Mouse (Mus musculus) forebrain, embryonic 13.5 days (tissue): ENCODE measurements around the gene Qprt. TPM values are rescaled to one million over a fixed set of nuclear protein-coding genes. Genes with fewer than 3 reads are reported as not detected.
A peak's percentile ranks its signal among the peaks of the same experiment; 100 is the strongest.

Experiments used
- ATAC-seq: fragments of 200-750 bp; cut with Nextera tagmentation; 2 replicates; pipeline ENCODE4 v1.8.0; 2017
- H3K27ac ChIP-seq: fragments of 300-500 bp; sonication (generic); 2 replicates; pipeline ENCODE4 v1.5.1; 2015; ENCODE audit warnings: inconsistent platforms, mild to moderate bottlenecking, moderate library complexity
- H3K27me3 ChIP-seq: fragments of 300-500 bp; sonication (generic); 2 replicates; pipeline ENCODE4 v1.6.1; 2015; ENCODE audit warnings: mild to moderate bottlenecking, inconsistent platforms
- H3K36me3 ChIP-seq: fragments of 300-500 bp; sonication (generic); 2 replicates; pipeline ENCODE4 v1.6.1; 2015; ENCODE audit warnings: mild to moderate bottlenecking, inconsistent platforms; ENCODE audit not compliant: poor library complexity, severe bottlenecking
- H3K4me1 ChIP-seq: fragments of 300-500 bp; sonication (generic); 2 replicates; pipeline ENCODE4 v1.6.1; 2015; ENCODE audit warnings: inconsistent platforms
- H3K4me2 ChIP-seq: fragments of 300-500 bp; sonication (generic); 2 replicates; pipeline ENCODE4 v1.6.1; 2015; ENCODE audit warnings: inconsistent platforms, mild to moderate bottlenecking, moderate library complexity
- H3K4me3 ChIP-seq: fragments of 300-500 bp; sonication (generic); 2 replicates; pipeline ENCODE4 v1.5.1; 2015; ENCODE audit warnings: mild to moderate bottlenecking, inconsistent platforms
- H3K9ac ChIP-seq: fragments of 300-500 bp; sonication (generic); 2 replicates; pipeline ENCODE4 v1.6.1; 2015; ENCODE audit warnings: mild to moderate bottlenecking, inconsistent platforms
- H3K9me3 ChIP-seq: fragments of 300-500 bp; sonication (generic); replicated peaks from 2 replicates; pipeline ENCODE4 v1.6.1; 2016; ENCODE audit warnings: inconsistent platforms
- WGBS: fragments of 180-500 bp; shearing (Covaris S2); methylation state at CpG from one replicate; pipeline ENCODE4 v1.1.7; 2015; 5-methylcytosine and 5-hydroxymethylcytosine counted together
- polyA plus RNA-seq: library from polyadenylated mRNA; unstranded; fragments of >200 nt; fragmentation: Nextera tagmentation; extraction: Ambion mirVana; gene quantifications from 2 replicates; pipeline ENCODE4 v1.2.1, GENCODE M21; 2015

Qprt gene
- polyA plus RNA-seq, 1 experiment from 2014 or later: 0.67 TPM

- Histone ChIP-seq H3K4me3 (no peak overlapping the region), H3K27me3 (peaks cover 33% of the 10 kb centered on the region), H3K36me3 (no peaks in the 10 kb centered on the region), H3K4me1 (peaks cover 7% of the 10 kb centered on the region), H3K27ac (no peak overlapping the region), H3K4me2 (peak overlapping the region; percentile 10), H3K9me3 (no peaks in the 10 kb centered on the region), H3K9ac (peak overlapping the region; percentile 3; the same call in 1 of the 2 replicates)
- no peak for ATAC-seq
- WGBS: 8% methylated on average over 21 of the region's 21 CpGs
Measured at GRCm38 (mm10) chr7:127121061-127121910, 740 bp downstream of the Qprt start.

DNA sequence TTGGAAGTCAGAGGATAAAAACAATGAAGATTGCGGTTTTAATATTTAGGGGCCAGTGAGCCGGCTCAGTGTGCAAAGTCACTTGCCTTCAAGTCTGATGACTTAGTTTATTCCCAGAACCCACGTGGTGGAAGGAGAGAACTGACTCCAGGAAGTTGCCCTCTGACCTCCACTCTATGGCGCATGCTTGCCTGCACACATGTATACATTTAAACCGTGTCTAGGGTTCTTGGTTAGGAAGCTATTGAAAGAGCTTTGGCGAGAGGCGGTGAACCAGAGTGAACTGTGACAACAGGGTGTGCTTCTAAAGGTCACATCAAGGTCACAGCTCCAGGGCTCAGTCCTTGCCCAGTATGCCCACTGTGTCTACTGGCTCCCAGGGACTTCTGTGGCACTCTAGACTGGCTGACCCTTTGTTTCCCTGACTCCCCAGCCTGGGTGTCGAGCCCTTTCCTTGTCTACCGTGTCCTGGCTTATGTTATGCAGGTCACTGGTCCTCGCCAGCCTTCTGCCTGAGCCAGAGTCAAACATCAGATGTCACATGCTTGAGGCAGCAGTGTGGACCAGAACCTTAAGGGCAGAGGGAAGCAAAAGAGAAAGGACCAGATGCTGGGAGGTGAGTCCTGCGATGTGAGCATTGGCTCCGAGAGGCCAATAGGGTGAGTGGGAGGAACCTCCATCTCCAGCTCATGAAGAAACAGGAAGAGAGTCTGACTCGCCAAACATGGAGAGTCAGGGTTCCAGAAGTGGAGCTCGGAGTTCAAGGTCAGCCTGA, 3.2 kb downstream of the Qprt start:
- Histone ChIP-seq H3K4me3 (no peak overlapping the region), H3K4me2 (no peak overlapping the region), H3K9ac (no peak overlapping the region), H3K4me1 (peaks cover 7% of the 10 kb centered on the region), H3K27me3 (peaks cover 33% of the 10 kb centered on the region), H3K36me3 (no peaks in the 10 kb centered on the region), H3K27ac (no peak overlapping the region), H3K9me3 (no peaks in the 10 kb centered on the region)
- no peak for ATAC-seq
- 63% methylated on average over 14 of the region's 14 CpGs for WGBS

GRCm38 (mm10) chr7:127117948-127118347, 4.1 kb downstream of the Qprt start:
- no peak overlapping the region for H3K9ac ChIP-seq
- 57% methylated on average over 5 of the region's 5 CpGs for WGBS
- no peak for ATAC-seq
- H3K4me2 ChIP-seq: no peak overlapping the region
- H3K27ac ChIP-seq: no peak overlapping the region
- H3K9me3 ChIP-seq: no peaks in the 10 kb centered on the region
- peaks cover 33% of the 10 kb centered on the region for H3K27me3 ChIP-seq
- no peaks in the 10 kb centered on the region for H3K36me3 ChIP-seq
- no peak overlapping the region for H3K4me3 ChIP-seq
- peaks cover 11% of the 10 kb centered on the region for H3K4me1 ChIP-seq

DNA sequence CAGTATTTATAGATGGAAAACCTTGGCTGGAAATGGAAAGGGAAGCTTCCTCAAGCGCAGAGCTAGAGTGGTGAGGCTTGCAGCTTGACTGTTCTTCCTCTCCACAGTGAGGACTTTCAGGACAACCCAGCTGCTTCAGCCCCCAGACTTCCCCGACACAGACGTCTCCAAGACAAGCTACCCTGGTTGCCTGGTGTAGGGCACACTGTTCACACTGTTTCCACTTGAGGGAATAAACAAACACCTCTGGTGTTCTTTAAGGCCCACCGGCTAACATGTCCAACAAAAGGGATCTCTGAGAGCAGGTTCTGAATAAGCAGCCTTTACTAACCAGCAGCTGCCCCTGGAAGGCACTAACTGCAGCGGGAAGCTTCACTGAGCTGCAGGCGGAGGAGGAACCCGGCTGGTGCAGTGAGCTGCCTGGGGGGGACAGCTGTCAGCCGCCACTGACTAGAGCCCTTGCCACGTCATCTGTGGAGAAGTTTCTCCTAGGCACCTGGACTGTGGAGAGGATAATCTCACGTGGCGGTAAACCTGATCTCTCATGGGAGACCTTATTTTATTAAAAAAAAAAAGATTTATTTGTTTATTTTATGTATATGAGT, 5.6 kb downstream of the Qprt start:
- Histone ChIP-seq H3K4me3 (no peak overlapping the region), H3K4me2 (no peak overlapping the region), H3K9me3 (no peaks in the 10 kb centered on the region), H3K27ac (no peak overlapping the region), H3K4me1 (peaks cover 10% of the 10 kb centered on the region), H3K36me3 (no peaks in the 10 kb centered on the region), H3K9ac (no peak overlapping the region; the same call in 1 of the 2 replicates), H3K27me3 (peaks cover 20% of the 10 kb centered on the region)
- no peak for ATAC-seq
- 59% methylated on average over 11 of the region's 11 CpGs for WGBS

GRCm38 (mm10) chr7:127114920-127115319, 7.1 kb downstream of the Qprt start:
- no peak overlapping the region for H3K4me2 ChIP-seq
- ATAC-seq: no peak
- no peak overlapping the region for H3K27ac ChIP-seq
- H3K9me3 ChIP-seq: no peaks in the 10 kb centered on the region
- no peaks in the 10 kb centered on the region for H3K36me3 ChIP-seq
- 88% methylated on average over 11 of the region's 11 CpGs for WGBS
- H3K9ac ChIP-seq: no peak overlapping the region
- no peak overlapping the region for H3K4me3 ChIP-seq
- H3K27me3 ChIP-seq: peaks cover 5% of the 10 kb centered on the region; the same call in 1 of the 2 replicates
- peaks cover 4% of the 10 kb centered on the region; the same call in 1 of the 2 replicates for H3K4me1 ChIP-seq

DNA sequence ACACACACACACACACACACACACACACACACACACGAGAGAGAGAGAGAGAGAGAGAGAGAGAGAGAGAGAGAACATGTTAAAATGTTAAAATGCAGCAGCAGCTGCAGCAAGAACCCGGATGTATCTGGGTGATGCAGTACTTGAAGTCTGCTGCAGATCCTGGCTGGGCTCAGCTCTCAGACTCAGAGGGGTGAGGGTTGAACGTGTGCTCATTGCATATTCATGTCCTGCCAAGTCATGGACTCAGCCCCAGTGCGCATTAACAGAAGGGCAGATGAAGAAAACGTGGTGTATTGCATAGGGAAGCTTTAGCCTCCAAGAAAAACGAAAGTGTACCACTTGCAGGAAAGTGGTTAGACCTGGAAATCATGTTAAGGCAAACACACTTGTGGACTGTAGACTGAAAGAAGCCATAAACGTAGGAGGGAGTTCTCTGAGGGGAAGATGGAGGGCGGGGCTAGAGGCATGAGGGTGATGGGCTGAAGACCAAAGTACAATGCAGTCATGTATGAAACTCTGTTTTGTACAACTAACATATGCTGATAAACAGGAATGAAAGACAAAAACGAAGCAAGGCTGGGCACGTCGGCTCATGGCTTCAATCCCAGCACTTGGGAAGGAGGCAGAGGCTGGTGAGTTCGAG, 8.3 kb downstream of the Qprt start:
- H3K27ac ChIP-seq: no peak overlapping the region
- peaks cover 4% of the 10 kb centered on the region; the same call in 1 of the 2 replicates for H3K4me1 ChIP-seq
- H3K4me2 ChIP-seq: no peak overlapping the region
- H3K4me3 ChIP-seq: no peak overlapping the region
- 56% methylated on average over 11 of the region's 12 CpGs for WGBS
- no peaks in the 10 kb centered on the region for H3K27me3 ChIP-seq
- no peaks in the 10 kb centered on the region for H3K36me3 ChIP-seq
- no peaks in the 10 kb centered on the region for H3K9me3 ChIP-seq
- H3K9ac ChIP-seq: no peak overlapping the region
- no peak for ATAC-seq

- no peak overlapping the region for H3K9ac ChIP-seq
- no peak overlapping the region for H3K27ac ChIP-seq
- no peak for ATAC-seq
- H3K4me2 ChIP-seq: no peak overlapping the region
- no peak overlapping the region for H3K4me3 ChIP-seq
- H3K4me1 ChIP-seq: peaks cover 4% of the 10 kb centered on the region; the same call in 1 of the 2 replicates
- H3K36me3 ChIP-seq: no peaks in the 10 kb centered on the region
- WGBS: 55% methylated on average over 9 of the region's 9 CpGs
- H3K27me3 ChIP-seq: no peaks in the 10 kb centered on the region
- no peaks in the 10 kb centered on the region for H3K9me3 ChIP-seq
Measured at GRCm38 (mm10) chr7:127112921-127113597, 9.0 kb downstream of the Qprt start.

GRCm38 (mm10) chr7:127112251-127112841, 9.7 kb downstream of the Qprt start:
- H3K4me1 ChIP-seq: peaks cover 4% of the 10 kb centered on the region; the same call in 1 of the 2 replicates
- H3K4me2 ChIP-seq: no peak overlapping the region
- 79% methylated on average over 12 of the region's 12 CpGs for WGBS
- no peak overlapping the region for H3K4me3 ChIP-seq
- no peaks in the 10 kb centered on the region for H3K36me3 ChIP-seq
- ATAC-seq: no peak
- no peak overlapping the region for H3K27ac ChIP-seq
- H3K9me3 ChIP-seq: no peaks in the 10 kb centered on the region
- no peak overlapping the region for H3K9ac ChIP-seq
- no peaks in the 10 kb centered on the region for H3K27me3 ChIP-seq

GRCm38 (mm10) chr7:127111461-127111860, 10.6 kb downstream of the Qprt start:
- H3K4me3 ChIP-seq: no peak overlapping the region
- no peak overlapping the region for H3K27ac ChIP-seq
- H3K4me2 ChIP-seq: no peak overlapping the region
- H3K27me3 ChIP-seq: no peaks in the 10 kb centered on the region
- peaks cover 4% of the 10 kb centered on the region; the same call in 1 of the 2 replicates for H3K4me1 ChIP-seq
- H3K9ac ChIP-seq: no peak overlapping the region
- WGBS: 45% methylated on average over 6 of the region's 6 CpGs
- no peak for ATAC-seq
- no peaks in the 10 kb centered on the region for H3K36me3 ChIP-seq
- no peaks in the 10 kb centered on the region for H3K9me3 ChIP-seq

GRCm38 (mm10) chr7:127110239-127111007, 11.6 kb downstream of the Qprt start:
- Histone ChIP-seq H3K9me3 (no peaks in the 10 kb centered on the region), H3K27ac (no peak overlapping the region), H3K4me3 (no peak overlapping the region), H3K36me3 (no peaks in the 10 kb centered on the region), H3K4me1 (0 out of 2 replicates have a peak, but pooled peaks cover 4% of the 10 kb centered on the region), H3K4me2 (no peak overlapping the region), H3K27me3 (no peaks in the 10 kb centered on the region), H3K9ac (0 out of 2 replicates have a peak overlapping the region, but pooled peaks have one; percentile 9)
- WGBS: 48% methylated on average over 18 of the region's 18 CpGs
- ATAC-seq: peak; percentile 74
